Mouse (Mus musculus): ENCODE data around the gene Dydc2.
A peak's percentile ranks its signal among the peaks of the same experiment; 100 is the strongest.

The Dydc2 gene

DNA sequence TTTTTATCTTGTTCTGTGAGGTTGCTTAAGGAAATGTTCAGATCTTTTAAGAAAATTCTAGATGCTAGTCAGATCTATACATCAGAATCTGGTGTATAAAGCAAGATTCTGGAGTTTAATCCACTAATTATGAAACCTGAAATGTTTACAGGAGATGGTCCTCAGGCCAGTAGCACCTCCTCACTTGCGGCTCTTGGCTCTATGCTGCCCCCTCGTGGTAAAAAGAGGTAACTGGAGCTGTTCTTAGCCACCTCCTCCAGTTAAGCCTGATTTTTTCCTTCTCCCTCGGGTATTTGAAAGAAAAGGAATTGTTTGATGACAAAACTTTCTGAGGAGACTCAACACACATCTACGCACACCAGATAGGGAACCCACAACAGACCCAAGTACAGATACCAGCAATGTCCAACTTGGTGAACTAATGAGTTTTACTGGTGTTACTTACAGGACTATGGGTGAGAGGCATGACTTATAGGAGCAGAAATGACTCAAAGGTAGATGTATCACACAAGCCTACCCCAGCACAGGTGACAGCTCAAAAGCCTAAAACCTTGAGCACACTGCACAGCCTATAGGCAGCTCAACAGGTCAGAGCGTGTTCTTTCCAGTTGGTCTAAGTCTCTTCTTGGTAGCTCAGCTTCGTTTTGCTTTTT lies 33.7 kb downstream of the Dydc2 start:
- DNase-seq (ENCODE audit: low spot score in 2 of 2), result peak; percentile 14 to 22

DNA sequence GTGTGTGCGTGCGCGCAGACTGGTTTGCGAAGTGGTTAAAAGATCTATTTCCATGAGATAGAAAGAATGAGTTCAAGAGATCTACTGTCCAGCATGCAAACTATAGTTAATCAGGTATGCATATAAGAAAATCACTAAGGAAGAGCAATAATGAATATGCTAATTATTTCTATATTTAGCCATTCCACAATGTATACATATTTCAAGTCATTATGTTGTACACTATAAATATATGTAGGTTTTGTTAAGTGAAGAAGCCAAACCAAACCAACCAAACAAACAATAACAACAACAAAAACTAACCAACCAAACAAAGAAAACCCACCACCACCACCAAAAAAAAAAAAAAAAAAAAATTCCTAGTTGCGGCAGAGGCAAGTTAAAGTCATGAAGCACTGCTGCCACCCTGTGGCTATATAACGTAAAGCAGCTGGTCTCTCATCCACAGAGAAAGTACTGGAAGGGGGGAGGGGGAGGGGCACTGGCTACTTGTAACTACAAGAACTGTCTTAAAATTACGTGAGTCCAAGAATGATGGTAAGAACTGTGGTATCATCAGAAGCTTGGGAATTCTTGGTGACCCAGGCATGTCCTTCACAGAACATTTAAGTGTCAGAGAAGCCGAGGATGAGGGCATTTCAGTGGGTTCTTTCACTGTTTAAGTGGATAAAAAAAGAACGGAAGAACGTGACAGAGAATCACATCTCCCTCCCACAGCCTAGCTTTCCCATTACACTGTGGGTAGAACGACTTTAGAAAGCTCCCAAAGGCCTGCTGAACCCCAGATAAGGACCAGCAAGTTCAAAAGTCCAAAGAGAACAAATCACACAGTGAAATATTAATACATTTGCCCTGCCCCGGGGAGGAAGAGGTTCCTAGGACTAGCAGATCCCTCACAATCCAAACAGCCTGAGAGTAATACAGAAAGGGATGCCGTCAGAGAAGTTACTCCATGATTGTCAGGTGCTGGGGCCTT lies 35.6 kb downstream of the Dydc2 start:
- peak; percentile 61 to 70 for DNase-seq (ENCODE audit: low spot score in 2 of 2)

DNA sequence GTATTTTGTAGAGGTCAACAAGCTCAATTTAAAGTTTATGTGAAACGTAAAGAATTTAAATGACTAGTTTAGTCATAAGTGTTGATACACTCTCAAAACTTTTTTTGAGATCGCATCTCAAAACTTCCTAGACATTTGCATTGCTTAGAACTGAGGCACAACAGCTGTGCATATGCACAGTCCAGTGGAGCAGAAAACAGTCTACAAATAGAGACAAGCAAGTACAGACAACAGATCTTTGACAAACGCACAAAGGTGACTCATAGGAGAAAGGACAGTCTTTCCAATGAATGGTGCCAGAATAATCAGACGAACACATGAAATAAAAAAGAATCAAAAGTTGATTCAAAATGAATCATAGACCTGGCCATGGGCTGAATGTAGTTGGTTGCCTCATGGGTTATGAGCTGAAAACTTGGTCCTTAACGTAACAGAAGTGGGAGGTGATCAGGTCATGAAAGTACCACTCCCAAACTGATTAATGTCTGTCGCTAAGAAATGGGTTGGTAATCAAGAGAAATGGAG lies 38.0 kb downstream of the Dydc2 start:
- DNase-seq (ENCODE audit: low spot score in 2 of 2), result no peak

DNA sequence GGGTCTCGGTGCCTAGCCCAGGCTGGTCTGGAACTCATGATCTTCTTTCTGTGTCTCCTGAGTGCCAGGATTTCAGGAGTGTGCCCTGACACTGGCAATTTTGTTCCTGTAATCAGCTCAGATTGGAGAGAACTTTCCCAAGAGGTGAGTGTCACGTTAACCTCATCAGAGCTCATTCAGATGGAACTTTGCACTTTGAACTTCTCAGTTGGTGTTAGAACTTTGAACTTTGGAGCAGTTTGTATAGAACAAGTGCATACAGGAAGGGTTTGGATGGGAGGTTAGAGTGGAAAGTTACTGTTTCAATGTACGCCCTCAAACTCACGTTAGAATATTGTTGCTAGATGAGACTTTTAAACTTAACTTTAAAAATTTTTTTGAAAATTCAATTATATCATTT lies 39.7 kb downstream of the Dydc2 start:
- DNase-seq (ENCODE audit: low spot score in 2 of 2), result no peak

DNA sequence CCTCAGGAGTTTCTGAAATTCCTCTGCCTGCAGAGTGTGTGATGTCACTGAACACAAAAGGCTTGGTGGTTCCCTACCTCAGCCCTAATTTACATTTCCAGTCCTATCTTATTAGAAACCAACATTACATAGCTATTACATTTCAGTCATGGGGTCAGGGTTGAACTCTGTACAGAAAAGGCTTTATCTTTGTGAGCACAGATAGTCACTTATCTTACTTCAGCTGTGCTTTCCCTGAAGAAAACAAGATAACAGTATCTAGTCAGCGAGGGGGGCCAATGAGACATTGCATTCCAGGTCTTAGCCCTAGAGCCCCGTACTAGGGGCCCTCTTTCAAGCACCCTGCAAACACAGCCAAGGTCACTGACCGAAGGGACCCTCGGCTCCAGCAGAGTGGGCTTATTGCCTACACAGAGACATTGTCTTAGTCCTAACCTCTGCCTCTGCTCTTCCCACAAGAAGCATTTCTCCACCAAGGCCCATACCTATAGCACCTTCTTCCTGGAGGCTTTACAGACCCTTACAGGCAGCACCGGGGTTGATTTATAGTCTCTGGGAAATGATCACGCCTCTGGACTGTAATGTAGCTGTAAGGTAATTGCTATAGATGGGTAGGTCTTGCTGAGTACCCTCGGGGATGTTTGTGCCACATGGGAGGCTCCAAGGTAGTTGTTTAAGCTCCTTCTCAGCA lies 43.3 kb downstream of the Dydc2 start:
- no peak for DNase-seq (ENCODE audit: low spot score in 2 of 2)

DNA sequence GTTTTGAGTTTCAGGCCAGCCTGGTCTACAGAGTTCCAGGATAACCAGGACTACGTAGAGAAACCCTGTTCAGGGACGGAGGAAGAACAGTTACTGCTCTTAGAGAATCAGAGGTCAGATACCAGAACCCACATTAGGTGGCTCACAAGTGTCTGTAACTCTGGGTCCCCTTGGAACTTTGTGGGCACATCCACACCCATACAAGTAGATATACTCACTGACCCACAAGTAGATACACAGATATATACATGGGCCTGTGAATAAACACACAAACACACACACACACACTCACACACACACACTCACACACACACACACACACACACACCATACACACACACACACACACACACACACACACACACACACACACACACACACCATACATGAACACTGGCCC lies 43.9 kb downstream of the Dydc2 start:
- no peak for DNase-seq (ENCODE audit: low spot score in 2 of 2)

DNA sequence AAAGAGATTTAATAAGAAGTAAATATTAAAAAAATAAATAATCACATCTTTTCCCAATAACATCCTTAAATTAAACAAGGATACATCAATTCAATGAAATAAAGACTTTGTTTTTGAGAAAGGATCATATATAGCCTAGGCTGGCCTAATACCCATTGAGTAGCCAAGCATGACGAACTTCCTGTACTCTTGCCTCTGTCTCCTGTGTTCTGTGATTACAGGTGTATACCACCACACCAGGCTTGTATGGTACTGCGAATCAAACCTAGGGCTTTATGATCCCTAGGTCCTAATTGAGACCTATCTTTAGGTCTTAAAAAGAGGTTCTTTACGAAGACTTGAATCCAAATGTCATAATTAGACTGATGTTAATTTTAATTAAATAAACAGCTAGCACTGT lies 47.8 kb downstream of the Dydc2 start:
- no peak for DNase-seq (ENCODE audit: low spot score in 2 of 2)

DNA sequence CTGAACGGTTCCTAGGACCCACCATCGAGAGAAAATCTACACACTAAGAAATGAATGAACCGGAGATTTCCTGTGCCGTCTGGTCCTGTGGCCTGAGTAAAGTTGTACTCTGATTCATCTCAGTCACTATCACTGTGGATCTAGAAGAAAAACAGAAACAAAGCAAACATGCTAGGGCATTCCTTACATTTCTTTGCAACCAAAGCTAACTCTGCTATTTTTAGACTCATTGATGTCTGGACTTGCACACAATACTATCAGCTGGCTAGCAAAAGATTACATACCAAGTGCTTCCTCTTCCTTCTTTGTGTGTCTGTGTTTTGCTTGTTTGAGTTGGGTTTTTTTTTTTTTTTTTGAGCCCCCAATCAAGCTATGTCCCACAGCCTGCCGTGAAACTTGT lies 51.5 kb downstream of the Dydc2 start:
- no peak for DNase-seq (ENCODE audit: low spot score in 2 of 2)

DNA sequence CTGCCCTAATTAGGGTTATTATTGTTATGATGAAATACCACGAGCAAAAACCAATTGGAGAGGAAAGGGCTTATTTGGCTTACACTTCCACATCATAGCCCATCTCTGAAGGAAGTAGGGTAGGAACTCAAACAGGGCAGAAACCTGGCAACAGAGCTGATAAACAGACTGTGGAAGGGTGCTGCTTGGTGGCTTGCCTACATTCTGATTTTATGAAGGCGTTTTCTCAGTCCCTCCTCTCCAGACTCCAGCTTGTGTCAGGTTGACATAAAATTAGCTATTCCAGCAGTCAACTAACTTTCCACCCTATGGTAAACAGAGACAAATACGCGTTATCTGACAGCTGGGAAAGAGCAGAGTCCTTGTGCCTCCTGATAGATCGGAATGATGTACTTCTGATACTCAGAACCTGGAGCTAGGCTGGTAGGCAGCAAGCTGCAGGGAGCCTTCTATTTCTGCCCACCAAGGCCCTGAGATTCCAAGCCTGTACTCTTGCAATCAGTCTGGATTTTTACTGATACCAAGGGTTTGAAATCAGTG lies 54.2 kb downstream of the Dydc2 start:
- DNase-seq (ENCODE audit: low spot score in 2 of 2), result no peak

DNA sequence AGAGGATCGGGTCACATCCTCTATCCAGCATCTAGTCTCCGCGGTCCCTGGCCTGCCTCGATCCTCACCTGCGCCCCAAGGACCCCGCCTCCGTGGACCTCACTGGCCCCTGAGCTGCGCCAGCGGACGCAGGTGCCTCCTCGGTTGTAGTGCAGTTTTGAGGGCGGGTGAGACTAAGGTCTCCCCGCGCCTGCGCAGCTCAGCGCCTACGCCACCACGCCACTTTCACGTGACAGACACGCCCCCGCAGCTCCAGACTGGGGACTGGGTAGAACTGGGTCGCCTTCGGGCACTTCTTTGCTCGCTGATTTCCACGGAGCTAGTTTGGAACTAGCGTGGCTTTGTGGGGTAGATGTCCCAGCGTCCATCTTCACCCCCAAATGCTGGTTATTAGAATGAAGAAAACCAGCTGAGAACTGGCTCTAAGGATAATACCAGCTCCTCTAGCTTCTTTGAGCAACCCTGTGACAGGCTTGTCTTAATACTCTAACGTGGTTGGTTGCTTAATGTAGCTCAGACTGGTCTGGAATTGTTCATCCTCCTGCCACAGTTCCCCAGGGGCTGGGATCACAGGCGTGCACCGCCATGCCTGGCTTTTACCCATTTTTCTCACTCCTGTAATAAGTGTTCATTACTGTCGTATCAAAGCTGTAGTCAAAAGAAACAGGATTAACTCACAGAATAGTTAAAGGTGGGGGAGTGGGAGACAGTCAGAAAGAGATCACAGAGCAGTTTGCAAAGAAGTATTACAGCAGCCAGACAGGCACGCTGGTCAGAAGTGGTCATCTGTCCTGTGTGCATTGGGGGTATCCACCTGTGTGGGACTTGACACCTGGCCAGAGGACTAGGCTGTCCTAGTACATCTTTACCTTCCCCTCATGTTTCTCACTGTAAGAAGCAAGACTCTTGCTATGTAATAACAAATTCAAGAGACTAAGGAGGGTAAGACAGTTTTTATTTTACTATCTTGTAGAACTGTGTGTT lies 55.1 kb downstream of the Dydc2 start, which contains the start of gene Fam213a:
TSS of gene Fam213a (minus strand) at position 159 of the 984 bp plus-strand sequence.
- peak; percentile 91 to 92 for DNase-seq (ENCODE audit: low spot score in 2 of 2)

DNA sequence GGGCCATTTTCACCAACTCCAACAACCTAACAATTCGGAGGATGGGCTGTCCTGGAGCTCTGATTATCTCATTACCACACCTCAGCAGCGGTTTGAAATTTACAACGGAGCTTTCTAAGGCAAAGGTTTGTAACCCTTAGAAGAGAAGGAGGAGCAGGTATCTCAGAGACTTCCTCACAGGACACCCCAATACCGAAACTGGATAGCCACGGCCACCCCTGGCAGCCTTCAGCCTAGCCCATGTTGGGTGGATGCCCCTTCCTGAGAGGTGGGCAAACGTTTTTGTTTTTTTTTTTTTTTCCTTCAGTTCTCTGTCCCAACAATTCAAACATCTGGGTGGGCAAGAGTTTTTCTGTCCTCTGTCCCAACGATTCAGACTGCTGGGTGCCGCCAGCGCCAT lies 55.9 kb downstream of the Dydc2 start:
- DNase-seq (ENCODE audit: low spot score in 2 of 2), result no peak

DNA sequence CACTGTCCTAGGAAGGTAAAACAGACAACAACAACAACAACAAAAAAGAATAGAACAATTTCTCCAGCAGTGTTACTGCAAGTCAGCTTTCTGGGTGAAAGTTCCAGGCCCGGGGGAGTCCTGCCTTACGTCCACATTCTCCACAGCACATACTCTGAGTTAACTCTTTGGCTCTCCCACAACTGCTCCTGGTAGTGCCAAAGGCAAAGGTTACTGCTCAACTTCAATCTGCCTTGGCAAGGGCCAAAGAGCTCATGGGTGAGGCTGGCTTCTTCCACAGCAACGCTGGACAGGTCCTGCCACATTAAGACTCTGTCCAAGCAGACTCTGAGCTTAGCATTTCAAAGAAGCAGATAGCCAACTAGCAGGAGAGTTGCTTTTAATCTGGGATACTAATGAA lies 57.1 kb downstream of the Dydc2 start:
- no peak for DNase-seq (ENCODE audit: low spot score in 2 of 2)

DNA sequence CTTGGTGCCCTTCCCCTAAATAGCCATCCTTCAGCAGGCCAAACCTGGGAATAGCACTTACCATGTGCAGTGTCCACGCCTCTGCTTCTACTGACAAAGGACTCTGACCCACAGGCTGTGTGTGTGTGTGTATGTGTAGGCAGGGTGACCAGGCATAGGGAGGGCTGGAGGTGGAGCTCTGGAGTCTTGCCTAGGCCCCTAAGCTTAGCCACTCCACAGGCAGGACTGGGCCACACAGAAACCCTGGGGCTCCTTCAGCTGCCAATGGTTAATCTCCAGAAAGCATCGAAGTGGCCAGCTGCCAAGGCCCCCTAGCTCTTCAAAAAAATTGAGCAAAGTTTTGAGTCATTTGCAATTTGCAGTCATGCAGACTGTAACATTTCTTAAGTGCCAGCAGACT lies 60.9 kb downstream of the Dydc2 start:
- no peak for DNase-seq (ENCODE audit: low spot score in 2 of 2)

DNA sequence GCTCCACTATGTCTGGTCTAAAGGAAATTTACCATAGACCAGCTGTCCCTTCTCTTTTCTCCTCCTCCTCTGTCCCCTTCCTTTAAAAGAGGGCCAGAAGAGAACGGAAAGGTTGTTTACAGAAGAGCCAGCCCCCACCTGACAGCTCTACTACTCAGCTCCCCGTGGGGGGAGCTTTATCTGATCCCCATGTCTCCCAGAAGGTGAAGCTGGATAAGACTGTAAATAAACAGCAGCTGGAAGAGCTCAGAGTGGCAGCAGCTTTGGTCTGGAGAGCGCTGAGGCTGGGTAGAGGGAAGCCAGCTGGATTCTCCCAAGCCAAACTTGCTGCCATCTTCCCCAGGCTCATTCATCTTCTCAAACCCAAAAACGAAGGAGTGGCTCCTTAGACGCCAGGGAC lies 61.4 kb downstream of the Dydc2 start:
- no peak for DNase-seq (ENCODE audit: low spot score in 2 of 2)

DNA sequence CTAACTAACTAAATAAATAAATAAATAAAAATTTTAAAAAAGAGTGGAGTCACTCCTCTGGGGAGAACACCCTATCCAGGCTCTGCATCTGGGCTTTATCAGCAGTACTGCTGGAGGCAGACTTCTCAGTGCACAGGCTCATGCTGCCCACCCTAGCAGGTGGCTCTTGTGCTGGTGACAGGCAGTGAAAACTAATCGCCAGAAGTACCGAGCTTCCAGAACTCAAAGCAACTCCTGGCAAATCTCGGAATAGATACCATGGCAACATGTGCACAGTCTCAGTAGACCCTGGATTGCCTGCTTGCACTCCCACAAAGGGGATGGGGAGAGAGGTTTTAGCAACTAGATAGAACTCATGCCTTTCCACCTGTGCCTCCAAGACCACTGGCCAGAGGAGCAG lies 62.1 kb downstream of the Dydc2 start:
- peak in 1 of 2 experiments; percentile 22 for DNase-seq (ENCODE audit: low spot score in 2 of 2)

DNA sequence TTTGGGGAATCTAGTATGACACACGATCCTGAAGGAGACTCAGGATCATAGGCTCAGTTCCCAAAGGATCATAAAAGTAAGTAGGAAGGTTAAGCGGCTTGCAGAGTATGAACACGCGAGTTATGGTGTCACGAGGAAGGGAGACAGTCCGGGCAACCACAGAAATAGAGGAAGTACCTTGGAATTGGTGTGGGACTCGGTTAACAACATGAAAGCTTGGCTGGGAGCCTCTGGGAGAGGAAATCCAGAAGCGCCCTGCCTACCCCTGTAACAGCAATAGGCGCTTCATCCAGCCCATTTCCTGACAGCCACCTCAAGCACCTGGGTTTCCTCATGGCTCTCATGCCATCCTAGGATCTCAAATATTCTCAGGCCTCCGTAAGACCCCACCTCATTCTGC lies 62.7 kb downstream of the Dydc2 start:
- DNase-seq (ENCODE audit: low spot score in 2 of 2), result no peak

DNA sequence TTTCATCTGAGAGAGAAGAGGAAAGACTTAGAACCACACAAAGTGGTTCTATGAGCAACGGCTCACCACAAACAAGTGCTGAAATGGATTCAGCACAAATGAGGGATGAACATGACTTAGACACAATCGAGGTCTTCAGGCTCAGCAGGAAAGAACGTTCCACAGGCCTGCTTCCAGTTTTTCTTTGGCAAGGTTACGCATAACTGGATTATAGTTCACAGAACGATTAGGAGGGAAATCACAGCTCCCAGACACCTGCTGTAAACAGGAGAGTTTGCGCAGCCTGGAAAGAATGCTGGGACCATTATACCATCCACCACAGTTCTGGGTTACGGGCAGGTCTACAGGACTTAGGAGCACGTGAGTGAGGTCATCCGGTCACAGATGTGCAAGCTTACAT lies 63.3 kb downstream of the Dydc2 start:
- no peak for DNase-seq (ENCODE audit: low spot score in 2 of 2)

DNA sequence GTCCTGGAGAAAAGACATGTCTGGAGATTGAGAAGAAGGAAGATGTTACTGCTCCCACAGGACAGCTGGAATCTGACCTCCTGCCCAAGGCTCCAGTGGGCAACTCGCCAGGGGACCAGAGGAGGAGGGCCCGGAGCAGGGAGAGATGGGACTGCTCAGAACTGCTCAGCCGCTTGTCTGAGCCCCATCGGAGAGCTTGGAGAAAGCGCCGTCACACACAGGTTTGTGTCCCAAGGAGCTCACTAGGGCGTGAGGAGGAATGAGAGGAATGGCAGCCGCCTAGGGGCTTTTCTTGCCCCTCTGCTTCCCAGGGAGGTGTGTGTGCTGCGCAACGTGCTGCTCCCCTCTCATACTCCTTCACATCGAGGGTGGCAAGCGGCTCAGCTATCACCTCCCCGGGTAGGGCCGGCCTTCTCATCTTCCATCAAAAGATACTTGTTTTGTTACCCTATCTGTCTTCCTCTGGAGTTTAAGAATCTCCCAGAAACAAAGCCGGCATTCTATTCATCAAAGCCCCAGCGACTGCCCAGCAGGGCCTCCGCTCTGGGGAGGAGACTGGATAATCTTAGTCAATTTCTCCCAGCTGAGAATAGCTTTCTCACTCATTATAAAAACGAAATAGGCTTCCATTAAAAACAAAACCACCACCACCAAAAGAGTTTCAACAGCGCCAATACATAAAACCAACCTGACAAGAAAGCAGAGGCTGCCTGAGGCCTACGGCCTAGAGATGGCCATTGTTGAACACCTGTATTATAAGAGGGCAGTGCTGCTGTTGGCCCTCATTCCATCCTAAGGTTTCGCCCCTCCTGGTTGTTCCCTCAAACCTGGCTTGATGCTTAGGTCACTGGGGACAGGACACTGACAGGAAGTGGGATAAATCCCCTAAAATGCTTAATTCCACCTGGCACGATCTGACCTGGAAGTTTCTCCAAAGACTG lies 64.5 kb downstream of the Dydc2 start:
- DNase-seq (ENCODE audit: low spot score in 2 of 2), result no peak

DNA sequence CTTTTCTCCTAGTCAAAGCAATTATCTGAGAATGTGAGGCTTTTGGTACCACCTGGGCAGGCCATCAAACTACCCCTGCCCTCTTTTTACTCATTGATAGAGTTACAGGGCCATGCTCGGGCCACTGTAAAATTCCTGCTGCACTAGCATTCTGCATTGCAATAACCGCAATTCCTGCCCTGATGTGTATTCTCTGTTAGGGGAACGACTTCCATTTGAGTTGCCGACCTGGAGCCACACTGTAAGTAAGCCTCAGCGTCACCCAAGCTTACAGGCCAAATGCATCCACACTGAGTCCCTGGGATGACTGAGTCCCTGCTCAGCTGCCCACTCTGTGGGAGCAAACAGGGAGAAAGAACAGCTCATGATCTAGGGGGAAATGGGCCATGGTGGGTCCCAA lies 67.4 kb downstream of the Dydc2 start:
- no peak for DNase-seq (ENCODE audit: low spot score in 2 of 2)

DNA sequence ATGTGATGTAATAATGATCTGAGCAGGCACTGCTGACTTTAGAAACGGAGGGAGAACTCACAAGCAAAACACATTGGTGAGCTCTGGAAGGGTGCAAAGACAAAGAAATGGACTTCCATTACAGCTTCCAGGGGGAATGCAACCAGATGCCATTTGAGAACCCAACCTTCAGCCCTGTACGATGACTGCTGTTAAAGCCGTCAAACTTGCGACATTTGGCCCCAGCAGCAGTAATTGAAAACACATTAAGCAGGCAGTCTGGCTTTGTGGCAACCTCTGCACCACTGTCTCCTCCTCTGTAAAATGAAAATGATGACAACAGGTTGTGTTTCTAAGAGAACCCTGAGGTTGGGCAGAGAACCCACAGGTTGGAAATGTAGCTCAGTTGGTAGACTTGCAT lies 68.2 kb downstream of the Dydc2 start:
- DNase-seq (ENCODE audit: low spot score in 2 of 2), result no peak

Measured in right cerebral cortex, postnatal 36 days (tissue).